Mouse (Mus musculus) bone marrow macrophage, adult 2 months (primary cell): ENCODE results near the gene G3bp2.

ENCODE experiments used
- CTCF ChIP-seq: IDR thresholded peaks from 2 replicates; pipeline ENCODE4 v1.5.1; 2012; ENCODE audit warnings: low read depth, mild to moderate bottlenecking, low read length, moderate library complexity
- POLR2A ChIP-seq: IDR thresholded peaks from 2 replicates; pipeline ENCODE4 v1.6.1; 2012; ENCODE audit warnings: mild to moderate bottlenecking, low read depth, low read length, borderline replicate concordance

DNA sequence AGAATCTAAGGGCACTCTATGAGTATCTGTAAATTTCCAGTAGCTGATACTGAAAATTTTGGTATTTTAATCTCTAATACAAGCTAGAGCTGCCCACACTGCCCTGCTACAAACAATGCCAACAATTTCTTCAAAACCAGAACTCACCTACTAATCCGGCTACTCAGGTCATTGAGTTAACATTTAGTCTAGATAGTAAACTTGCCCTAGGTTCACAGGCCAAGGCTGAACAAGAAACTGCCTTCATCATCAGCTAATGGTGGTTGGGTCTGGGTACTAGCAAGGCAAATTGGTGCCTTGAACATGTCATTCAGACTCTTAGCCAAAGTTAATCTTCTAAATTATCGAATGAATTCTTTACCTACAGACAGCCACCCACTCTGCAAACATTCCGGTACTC lies 2.2 kb downstream of the G3bp2 start:
- TF ChIP-seq CTCF (no peak), POLR2A (no peak)
